Mouse (Mus musculus) thymus, postnatal 4 days (tissue): Measurements from ENCODE around the gene Hemgn.
A peak's percentile ranks its signal among the peaks of the same experiment; 100 is the strongest.

Source experiments
- DNase-seq: peaks from one replicate; pipeline ENCODE4 v3.0.0; 2021

The Hemgn gene

GRCm38 (mm10) chr4:46411489-46411888 is 1.8 kb downstream of the Hemgn start:
- DNase-seq, result peak; percentile 55

GRCm38 (mm10) chr4:46410677-46411076 is 2.6 kb downstream of the Hemgn start:
- peak; percentile 15 for DNase-seq

- DNase-seq, result no peak
Measured at GRCm38 (mm10) chr4:46406966-46407703, 6.2 kb downstream of the Hemgn start.

GRCm38 (mm10) chr4:46404042-46404795 is 9.1 kb downstream of the Hemgn start:
- DNase-seq, result peak; percentile 69

GRCm38 (mm10) chr4:46398839-46399238 is 14.5 kb downstream of the Hemgn start:
- DNase-seq, result no peak

GRCm38 (mm10) chr4:46395736-46396135 is 17.6 kb downstream of the Hemgn start:
- no peak for DNase-seq

GRCm38 (mm10) chr4:46394388-46394787 is 18.9 kb downstream of the Hemgn start:
- no peak for DNase-seq

- peak; percentile 92 for DNase-seq
Measured at GRCm38 (mm10) chr4:46390390-46390970, 22.8 kb downstream of the Hemgn start.

- DNase-seq, result peak; percentile 48
Measured at GRCm38 (mm10) chr4:46389612-46390341, 23.5 kb downstream of the Hemgn start.

GRCm38 (mm10) chr4:46389013-46389611 is 24.2 kb downstream of the Hemgn start, which contains the start of gene Trmo:
Gene Trmo (minus strand): TSS chr4:46389437.
- peak; percentile 97 for DNase-seq

- DNase-seq, result no peak
Measured at GRCm38 (mm10) chr4:46388556-46388955, 24.8 kb downstream of the Hemgn start.

GRCm38 (mm10) chr4:46374869-46375368 is 38.4 kb downstream of the Hemgn start:
- DNase-seq, result peak; percentile 88

GRCm38 (mm10) chr4:46374455-46374854 is 38.9 kb downstream of the Hemgn start:
- peak; percentile 62 for DNase-seq

- DNase-seq, result no peak
Measured at GRCm38 (mm10) chr4:46371030-46371429, 42.3 kb downstream of the Hemgn start.

GRCm38 (mm10) chr4:46370406-46370805 is 42.9 kb downstream of the Hemgn start:
- no peak for DNase-seq

GRCm38 (mm10) chr4:46369070-46369469 is 44.2 kb downstream of the Hemgn start:
- DNase-seq, result no peak

GRCm38 (mm10) chr4:46367487-46367959 is 45.8 kb downstream of the Hemgn start:
- no peak for DNase-seq

GRCm38 (mm10) chr4:46364360-46364759 is 48.9 kb downstream of the Hemgn start:
- DNase-seq, result no peak

- no peak for DNase-seq
Measured at GRCm38 (mm10) chr4:46361258-46361657, 52.0 kb downstream of the Hemgn start.

GRCm38 (mm10) chr4:46359539-46360253 is 53.6 kb downstream of the Hemgn start:
- DNase-seq, result no peak

GRCm38 (mm10) chr4:46356351-46357133 is 56.8 kb downstream of the Hemgn start:
- peak; percentile 86 for DNase-seq
